Mouse (Mus musculus) left cerebral cortex, adult 6 months (tissue): ENCODE measurements around the gene Tldc1. TPM values are rescaled to one million over a fixed set of nuclear protein-coding genes. Genes with fewer than 3 reads are reported as not detected.

Experiments
- long read RNA-seq, 2 experiments: library from polyadenylated mRNA; unstranded; transcript quantifications; one replicate each; pipeline ENCODE4 v2.0.0; 2019 to 2020
- polyA plus RNA-seq: library from polyadenylated mRNA; unstranded; fragments of <200 nt; fragmentation: Nextera tagmentation; gene quantifications from 2 replicates; pipeline ENCODE4 v1.2.3, GENCODE M21; 2021

The Tldc1 gene
- 5.0 and 5.6 TPM in 2 replicates for polyA plus RNA-seq
- long read RNA-seq, experiment 1, transcript Tldc1-201 (8 exons, 3,085 nt) = major isoform, 35 of 55 reads
- long read RNA-seq, experiment 1, partial matches to known transcripts = 4 of 55 reads
- long read RNA-seq, experiment 1, other reads (novel, unspliced or antisense) = 16 of 55 reads
- long read RNA-seq, experiment 2, partial matches to known transcripts = 0 of 8 reads
- long read RNA-seq, experiment 2, other reads (novel, unspliced or antisense) = 4 of 8 reads

GRCm38 (mm10) chr8:119778263-119778662 lies at the start of gene Tldc1:
Gene Tldc1, minus strand, starts transcription at chr8:119778416.

Other genes starting within 250 kb of the Tldc1 start
- gene Mbtps1, start 219.7 kb downstream of the Tldc1 start, polyA plus RNA-seq = 14.2 and 16.5 TPM in 2 replicates
- gene Hsdl1, start 203.2 kb downstream of the Tldc1 start, polyA plus RNA-seq = 32.9 and 40.8 TPM in 2 replicates
- gene Dnaaf1, start 203.2 kb downstream of the Tldc1 start, polyA plus RNA-seq = 0.32 and 0.41 TPM in 2 replicates
- 3.0 and 3.8 TPM in 2 replicates for gene Taf1c, start 173.2 kb downstream of the Tldc1 start, polyA plus RNA-seq
- gene Adad2, start 165.7 kb downstream of the Tldc1 start, polyA plus RNA-seq = not detected in 2 replicates
- gene Kcng4, start 142.7 kb downstream of the Tldc1 start, polyA plus RNA-seq = 4.1 and 4.4 TPM in 2 replicates
- gene Wfdc1, start 112.1 kb downstream of the Tldc1 start, polyA plus RNA-seq = 12.0 and 15.7 TPM in 2 replicates
- 0.21 and 0.29 TPM in 2 replicates for gene Atp2c2, start 78.4 kb downstream of the Tldc1 start, polyA plus RNA-seq
- 31.9 and 41.6 TPM in 2 replicates for gene Cotl1, start 62.1 kb upstream of the Tldc1 start, polyA plus RNA-seq
- 5.9 and 6.1 TPM in 2 replicates for gene Klhl36, start 83.8 kb upstream of the Tldc1 start, polyA plus RNA-seq
- gene Usp10, start 131.9 kb upstream of the Tldc1 start, polyA plus RNA-seq = 52.0 and 56.3 TPM in 2 replicates
- 8.4 TPM in 1 of 2 replicates, not detected in the other for gene Gm20388, start 132.4 kb upstream of the Tldc1 start, polyA plus RNA-seq
- 0.79 and 1.1 TPM in 2 replicates for gene Crispld2, start 214.0 kb upstream of the Tldc1 start, polyA plus RNA-seq